9 mouse cellular contexts compared by ENCODE assay signal in the genomic region with DNA sequence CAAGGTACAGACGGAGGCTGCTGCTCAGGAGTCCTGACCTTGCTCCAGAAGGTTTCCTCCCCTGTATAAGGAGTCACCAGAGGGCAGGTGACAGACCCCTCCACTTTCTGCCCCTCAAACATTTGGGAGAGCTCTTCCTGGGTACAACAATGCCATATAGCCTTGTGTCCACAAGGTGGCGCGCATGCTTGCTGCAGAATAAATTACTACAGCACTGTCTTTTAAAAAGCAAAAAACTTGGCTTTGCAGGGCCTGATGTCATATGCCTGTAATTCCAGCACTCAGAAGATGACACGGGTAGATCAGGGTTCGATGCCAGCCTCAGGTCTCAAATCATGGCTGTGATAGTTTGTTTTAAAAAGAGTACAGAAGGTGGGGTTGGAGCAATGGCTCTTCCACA. TPM values are rescaled to one million over a fixed set of nuclear protein-coding genes. Genes with fewer than 3 reads are reported as not detected.
DNase-seq lines count a peak whose midpoint lies in the region; ATAC-seq and TF ChIP-seq lines count a peak whose summit lies in the region.
"Had no signal": no experiment of that assay in that cellular context is flagged by ENCODE, and none has a peak within 500 bp of the region (broad histone marks: within the 10 kb centered on the region; RNA-seq: fewer than 3 reads in every experiment).

No protein-coding gene starts in this region.

- no peaks in the 10 kb centered on the region for H3K36me3 ChIP-seq in liver, embryonic 14.5 days (replicated peaks; ENCODE audit: control insufficient read depth, insufficient read depth, low read depth)

- no peaks in the 10 kb centered on the region for H3K9me3 ChIP-seq in liver, embryonic 14.5 days (ENCODE audit: control insufficient read depth, low read length)

- 2% methylated on average over 5 of the region's 5 CpGs for WGBS in liver, embryonic 14.5 days (ENCODE audit: insufficient replicate concordance)

- H3K4me1 ChIP-seq in liver, embryonic 14.5 days (replicated peaks; ENCODE audit: control insufficient read depth in 2 of 2, insufficient read depth in 2 of 2, low read length in 1 of 2): peaks cover 0 to 11% of the 10 kb centered on the region in 2 experiments; a peak in 2 of 4 replicates

- no peak for TF ChIP-seq EP300 in liver, embryonic 14.5 days (IDR thresholded peaks at IDR 0.05; ENCODE audit: low read depth)

- H3K4me2 ChIP-seq in liver, embryonic 14.5 days (ENCODE audit: low read depth): no peak overlapping the region

- peak; percentile 91 for TF ChIP-seq CTCF in liver, embryonic 14.5 days (IDR thresholded peaks at IDR 0.05; ENCODE audit: low read depth)

- ATAC-seq in inflammation-experienced regulatory T-cells, adult 6 months: peak; percentile 12
- no peak for ATAC-seq in liver, embryonic 14.5 days (ENCODE audit: insufficient read depth)

- no peak overlapping the region for H3K4me3 ChIP-seq in liver, embryonic 14.5 days (ENCODE audit: insufficient read depth in 1 of 2, low read depth in 2 of 2, low read length in 2 of 2)
- H3K4me3 ChIP-seq: erythroblast, embryonic 14.5 days had no signal

- H3K27ac ChIP-seq in liver, embryonic 14.5 days: no peak overlapping the region

- H3K27me3 ChIP-seq in liver, embryonic 14.5 days (ENCODE audit: control insufficient read depth, insufficient read depth, low read length): no peaks in the 10 kb centered on the region

- H3K9ac ChIP-seq in liver, embryonic 14.5 days (replicated peaks): no peak overlapping the region

- DNase-seq in layer of hippocampus, adult 11-12 months (ENCODE audit: low spot score): peak; percentile 81
- DNase-seq in layer of hippocampus, adult 9-10 months (ENCODE audit: low spot score): no peak
- DNase-seq in adrenal gland, adult 18-20 months (ENCODE audit: low spot score in 2 of 2): peak; percentile 76 to 81
- peak; percentile 59 for DNase-seq in embryo, embryonic 9.5 days (ENCODE audit: extremely low spot score)
- peak in 1 of 3 experiments; percentile 37 for DNase-seq in liver, embryonic 14.5 days (ENCODE audit: low read depth in 3 of 3, low spot score in 3 of 3)
- DNase-seq in right cerebral cortex, postnatal 14 days: peak; percentile 88
- DNase-seq in urinary bladder, postnatal 36 days (ENCODE audit: low spot score in 2 of 2): peak; percentile 60 to 75

RNA-seq across cellular contexts. Expression of a gene that starts 4.5 kb away (rescaled TPM):
- total RNA-seq in adrenal gland, adult 18-20 months (2021): 1 to 10 TPM; 8.4 to 9.7 TPM
- polyA plus RNA-seq in inflammation-experienced regulatory T-cells, adult 6 months (2017; shearing (Covaris generic)): 1 to 10 TPM; 6.1 to 7.4 (median 7.0) TPM
- polyA plus RNA-seq in liver, embryonic 14.5 days (2012; rRNA removed): 2.7 and 2.8 TPM in 2 replicates
- polyA plus RNA-seq in liver, embryonic 14.5 days (2014; fragmentation: Nextera tagmentation; extraction: Ambion mirVana): 1.3 and 2.0 TPM in 2 replicates

RNA-seq across cellular contexts. Expression of a gene that starts 57.6 kb away (rescaled TPM):
- total RNA-seq in adrenal gland, adult 18-20 months (2021): 10 to 100 TPM; 43.6 to 52.1 TPM
- polyA plus RNA-seq in inflammation-experienced regulatory T-cells, adult 6 months (2017; shearing (Covaris generic)): 100 to 1,000 TPM; 181 to 242 (median 218) TPM
- polyA plus RNA-seq in liver, embryonic 14.5 days (2012; rRNA removed): 57.0 and 59.6 TPM in 2 replicates
- polyA plus RNA-seq in liver, embryonic 14.5 days (2014; fragmentation: Nextera tagmentation; extraction: Ambion mirVana): 77.7 and 88.7 TPM in 2 replicates
